Mouse (Mus musculus) hindbrain, embryonic 15.5 days (tissue): ENCODE data around the gene Dpysl5. TPM values are rescaled to one million over a fixed set of nuclear protein-coding genes. Genes with fewer than 3 reads are reported as not detected.

Experiments used
- polyA plus RNA-seq: library from polyadenylated mRNA; unstranded; fragments of >200 nt; fragmentation: Nextera tagmentation; extraction: Ambion mirVana; gene quantifications from 2 replicates; pipeline ENCODE4 v1.2.1, GENCODE M21; 2015

The Dpysl5 gene
- polyA plus RNA-seq, 1 experiment from 2014 or later, result 265 TPM

Other genes with a start within 250 kb of the Dpysl5 start
- gene Otof, start 249.6 kb upstream of the Dpysl5 start, polyA plus RNA-seq, result 6.8 and 7.9 TPM in 2 replicates
- gene 1700001C02Rik, start 245.5 kb upstream of the Dpysl5 start, polyA plus RNA-seq, result 1.5 and 1.6 TPM in 2 replicates
- not detected in 2 replicates for gene Cib4, start 165.7 kb upstream of the Dpysl5 start, polyA plus RNA-seq
- 11.7 and 12.8 TPM in 2 replicates for gene Kcnk3, start 123.4 kb upstream of the Dpysl5 start, polyA plus RNA-seq
- 35.1 TPM in 2 replicates for gene Slc35f6, start 63.6 kb upstream of the Dpysl5 start, polyA plus RNA-seq
- gene Cenpa, start 44.8 kb upstream of the Dpysl5 start, polyA plus RNA-seq, result 52.3 and 66.5 TPM in 2 replicates
- 138 and 157 TPM in 2 replicates for gene Mapre3, start 103.1 kb downstream of the Dpysl5 start, polyA plus RNA-seq
- 65.3 and 67.7 TPM in 2 replicates for gene Tmem214, start 156.4 kb downstream of the Dpysl5 start, polyA plus RNA-seq
- gene Agbl5, start 177.1 kb downstream of the Dpysl5 start, polyA plus RNA-seq, result 20.6 and 25.7 TPM in 2 replicates
- 242 and 266 TPM in 2 replicates for gene Ost4, start 196.2 kb downstream of the Dpysl5 start, polyA plus RNA-seq
- gene Emilin1, start 201.8 kb downstream of the Dpysl5 start, polyA plus RNA-seq, result 17.0 and 17.5 TPM in 2 replicates
- gene Khk, start 209.9 kb downstream of the Dpysl5 start, polyA plus RNA-seq, result 9.9 and 10.7 TPM in 2 replicates
- 67.3 and 68.4 TPM in 2 replicates for gene Cgref1, start 234.0 kb downstream of the Dpysl5 start, polyA plus RNA-seq
- gene Preb, start 248.8 kb downstream of the Dpysl5 start, polyA plus RNA-seq, result 103 and 124 TPM in 2 replicates